Mouse (Mus musculus) kidney, adult 2 months (tissue): ENCODE results near the gene Jade2.

Source experiments
- CTCF ChIP-seq: fragments of 200-500 bp; conservative IDR thresholded peaks from 2 replicates; pipeline ENCODE4 v1.5.1; 2011; ENCODE audit warnings: low read depth, mild to moderate bottlenecking, control low read depth, low read length, moderate library complexity, mixed read lengths; ENCODE audit not compliant: insufficient read depth, insufficient read length
- POLR2A ChIP-seq: fragments of 200-500 bp; IDR thresholded peaks from one replicate; pipeline ENCODE4 v1.6.1; 2011; ENCODE audit warnings: low read depth, low read length, control low read depth

DNA sequence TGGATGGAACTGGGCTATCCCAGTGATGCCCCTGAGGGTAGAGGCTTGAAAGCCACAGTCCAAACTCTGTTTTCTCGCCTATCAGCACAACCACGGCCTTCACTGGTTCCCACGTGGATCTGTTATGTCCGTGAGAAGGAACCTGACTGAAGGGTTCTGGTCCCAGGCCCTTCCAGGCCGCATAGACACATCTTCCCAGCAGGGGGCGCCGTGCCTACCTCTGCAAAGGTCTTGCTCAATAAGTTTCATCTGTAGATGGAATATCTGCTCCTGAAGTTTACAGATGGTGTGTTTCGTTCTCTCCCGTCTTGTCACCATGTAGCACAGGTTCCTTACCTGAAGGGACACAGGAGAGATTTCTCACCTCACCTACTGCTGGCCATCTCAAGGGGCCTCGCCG, 36.6 kb downstream of the Jade2 start:
- TF ChIP-seq CTCF (peak; percentile 95), POLR2A (no peak)
